Mouse (Mus musculus): ENCODE measurements around the gene Skint9. TPM values are rescaled to one million over a fixed set of nuclear protein-coding genes. Genes with fewer than 3 reads are reported as not detected.
"Not testable (repeated sequence)": the region's sequence is repeated elsewhere in the genome, so short reads cannot be mapped to it uniquely, and the experiment has no call there.

Gene Skint9
- polyA plus RNA-seq (2015; fragmentation: Nextera tagmentation; extraction: Ambion mirVana), result not detected in 2 replicates

GRCm38 (mm10) chr4:112433885-112434284, at the start of gene Skint9:
TSS of gene Skint9 (minus strand) at chr4:112433985.
- H3K27me3 ChIP-seq, result no peaks in the 10 kb centered on the region
- no peak for ATAC-seq
- no peaks in the 10 kb centered on the region for H3K4me1 ChIP-seq
- no peaks in the 10 kb centered on the region for H3K36me3 ChIP-seq (ENCODE audit: poor library complexity, severe bottlenecking)
- H3K27ac ChIP-seq, result no peak within 1 kb of the TSS
- H3K4me3 ChIP-seq, result no peak within 1 kb of the TSS
- H3K4me2 ChIP-seq, result no peak within 1 kb of the TSS
- H3K9me3 ChIP-seq (replicated peaks), result peaks cover 22% of the 10 kb centered on the region
- no peak within 1 kb of the TSS for H3K9ac ChIP-seq

- 53% methylated on average over 1 of the region's 1 CpGs for WGBS
- Histone ChIP-seq H3K27ac (no peak overlapping the region), H3K9me3 (replicated peaks) (peaks cover 17% of the 10 kb centered on the region), H3K4me2 (no peak overlapping the region), H3K4me1 (no peaks in the 10 kb centered on the region), H3K27me3 (no peaks in the 10 kb centered on the region), H3K36me3 (ENCODE audit: poor library complexity, severe bottlenecking) (no peaks in the 10 kb centered on the region), H3K9ac (no peak overlapping the region), H3K4me3 (no peak overlapping the region)
- no peak for ATAC-seq
These were observed 1.1 kb downstream of the Skint9 start for GRCm38 (mm10) chr4:112432685-112433084.

GRCm38 (mm10) chr4:112432223-112432622, 1.6 kb downstream of the Skint9 start:
- no peak overlapping the region for H3K4me2 ChIP-seq
- H3K9me3 ChIP-seq (replicated peaks), result peaks cover 14% of the 10 kb centered on the region
- no peak overlapping the region for H3K9ac ChIP-seq
- H3K27ac ChIP-seq, result no peak overlapping the region
- H3K36me3 ChIP-seq (ENCODE audit: poor library complexity, severe bottlenecking), result no peaks in the 10 kb centered on the region
- no peak overlapping the region for H3K4me3 ChIP-seq
- no peak for ATAC-seq
- no peaks in the 10 kb centered on the region for H3K27me3 ChIP-seq
- no peaks in the 10 kb centered on the region for H3K4me1 ChIP-seq

GRCm38 (mm10) chr4:112349111-112349510, 84.7 kb downstream of the Skint9 start:
- H3K9me3 ChIP-seq (replicated peaks), result peaks cover 11% of the 10 kb centered on the region; the same call in 1 of the 2 replicates
- not testable (repeated sequence) for H3K4me3 ChIP-seq; H3K9ac ChIP-seq; H3K36me3 ChIP-seq (ENCODE audit: poor library complexity, severe bottlenecking); H3K27ac ChIP-seq; H3K4me2 ChIP-seq; H3K27me3 ChIP-seq; H3K4me1 ChIP-seq; ATAC-seq
- 91% methylated on average over 17 of the region's 17 CpGs for WGBS

Other genes with a start within 250 kb of the Skint9 start
- gene Skint3, start 201.7 kb downstream of the Skint9 start, polyA plus RNA-seq (2015; fragmentation: Nextera tagmentation; extraction: Ambion mirVana), result not detected in 2 replicates
- not detected in 2 replicates for gene Skint2, start 123.2 kb upstream of the Skint9 start, polyA plus RNA-seq (2015; fragmentation: Nextera tagmentation; extraction: Ambion mirVana)